Mouse (Mus musculus) ES-Bruce4 (cell line): ENCODE results near the gene Sel1l2.

Experiments used
- CTCF ChIP-seq: IDR thresholded peaks from one replicate; pipeline ENCODE4 v1.8.1; 2011; ENCODE audit warnings: low read depth, low read length
- EP300 ChIP-seq: IDR thresholded peaks from 2 replicates; pipeline ENCODE4 v1.6.1; 2011; ENCODE audit warnings: low read depth, low read length; ENCODE audit not compliant: insufficient read depth

GRCm38 (mm10) chr2:140427283-140427682, 37.8 kb upstream of the Sel1l2 start:
- no peak for TF ChIP-seq EP300
- TF ChIP-seq CTCF, result no peak
